Mouse (Mus musculus) kidney, postnatal 4 days (tissue): ENCODE results near the gene Fbl.
"Not testable (repeated sequence)": the region's sequence is repeated elsewhere in the genome, so short reads cannot be mapped to it uniquely, and the experiment has no call there.

Experiments used
- DNase-seq, 2 experiments: peaks; one replicate each; pipeline ENCODE4 v3.0.0; 2021; ENCODE audit warnings: mixed read lengths in 2 of 2

Fbl gene

GRCm38 (mm10) chr7:28195414-28196098 is 26.0 kb downstream of the Fbl start:
- no peak for DNase-seq

GRCm38 (mm10) chr7:28196528-28196927 is 27.0 kb downstream of the Fbl start:
- no peak for DNase-seq

- no peak for DNase-seq
Measured at GRCm38 (mm10) chr7:28199054-28199453, 29.5 kb downstream of the Fbl start.

GRCm38 (mm10) chr7:28203207-28204108 is 33.9 kb downstream of the Fbl start:
- peak; percentile 56 to 73 for DNase-seq

GRCm38 (mm10) chr7:28206044-28206600 is 36.6 kb downstream of the Fbl start:
- DNase-seq = peak; percentile 59 to 63

GRCm38 (mm10) chr7:28208396-28208987 is 39.0 kb downstream of the Fbl start:
- DNase-seq = no peak

GRCm38 (mm10) chr7:28208988-28209508 is 39.5 kb downstream of the Fbl start:
- peak; percentile 79 to 85 for DNase-seq

GRCm38 (mm10) chr7:28210731-28211130 is 41.2 kb downstream of the Fbl start:
- no peak for DNase-seq

GRCm38 (mm10) chr7:28214142-28214541 is 44.6 kb downstream of the Fbl start:
- peak; percentile 83 to 84 for DNase-seq

- DNase-seq = not testable (repeated sequence)
Measured at GRCm38 (mm10) chr7:28215950-28216349, 46.4 kb downstream of the Fbl start.

GRCm38 (mm10) chr7:28217811-28218210 is 48.3 kb downstream of the Fbl start:
- not testable (repeated sequence) for DNase-seq

- peak; percentile 35 to 51 for DNase-seq
Measured at GRCm38 (mm10) chr7:28218951-28219740, 49.6 kb downstream of the Fbl start.

GRCm38 (mm10) chr7:28226836-28227235 is 57.3 kb downstream of the Fbl start:
- DNase-seq = not testable (repeated sequence)

GRCm38 (mm10) chr7:28227421-28227820 is 57.9 kb downstream of the Fbl start:
- DNase-seq = not testable (repeated sequence)
